Mouse (Mus musculus) ES-E14 (cell line): ENCODE data around the gene Diaph2. TPM values are rescaled to one million over a fixed set of nuclear protein-coding genes. Genes with fewer than 3 reads are reported as not detected.

Source experiments
- DNase-seq: peaks from one replicate; pipeline ENCODE4 v3.0.0-alpha.2; 2013; ENCODE audit warnings: low read depth, low spot score
- H3K27ac ChIP-seq: 2 replicates; pipeline ENCODE4 v1.5.1; 2012; ENCODE audit warnings: low read depth, mild to moderate bottlenecking, low read length, moderate library complexity, mixed read lengths; ENCODE audit not compliant: poor library complexity, insufficient read depth, severe bottlenecking
- H3K36me3 ChIP-seq: 2 replicates; pipeline ENCODE4 v1.6.1; 2012; ENCODE audit warnings: mild to moderate bottlenecking, low read length, moderate library complexity, mixed read lengths; ENCODE audit not compliant: control insufficient read depth, poor library complexity, insufficient read depth, severe bottlenecking
- H3K4me1 ChIP-seq, 2 experiments: fragments of 150-350 bp in 1 of 2; sonication (generic) in 1 of 2; 2 replicates each; pipeline ENCODE4 v1.6.1; 2012; ENCODE audit warnings: low read length in 2 of 2, mild to moderate bottlenecking in 1 of 2, mixed read lengths in 1 of 2; ENCODE audit not compliant: control insufficient read depth in 2 of 2, insufficient read depth in 2 of 2, poor library complexity in 1 of 2
- H3K4me3 ChIP-seq, 2 experiments: fragments of 150-350 bp in 1 of 2; sonication (generic) in 1 of 2; 2 replicates each; pipeline ENCODE4 v1.5.1; 2012; ENCODE audit warnings: low read length in 2 of 2, low read depth in 1 of 2, mild to moderate bottlenecking in 1 of 2, mixed read lengths in 1 of 2; ENCODE audit not compliant: insufficient read depth in 1 of 2, poor library complexity in 1 of 2, severe bottlenecking in 1 of 2
- H3K9ac ChIP-seq: 2 replicates; pipeline ENCODE4 v1.6.1; 2012; ENCODE audit warnings: low read depth, mild to moderate bottlenecking, low read length, mixed read lengths; ENCODE audit not compliant: poor library complexity, insufficient read depth, severe bottlenecking
- H3K9me3 ChIP-seq: fragments of 150-350 bp; sonication (generic); 2 replicates; pipeline ENCODE4 v1.6.1; 2012; ENCODE audit warnings: low read depth, mild to moderate bottlenecking, low read length; ENCODE audit not compliant: control insufficient read depth, insufficient read depth
- CHD2 ChIP-seq: IDR thresholded peaks from 2 replicates; pipeline ENCODE4 v1.6.1; 2014; ENCODE audit warnings: mild to moderate bottlenecking, low read depth, low read length, inconsistent platforms
- HCFC1 ChIP-seq: IDR thresholded peaks from 2 replicates; pipeline ENCODE4 v1.6.1; 2012; ENCODE audit warnings: low read length, inconsistent platforms, borderline replicate concordance; ENCODE audit not compliant: insufficient read depth
- MAFK ChIP-seq: IDR thresholded peaks from 2 replicates; pipeline ENCODE4 v1.6.1; 2014; ENCODE audit warnings: mild to moderate bottlenecking, low read depth, low read length, inconsistent platforms; ENCODE audit not compliant: insufficient read depth
- ZC3H11A ChIP-seq: IDR thresholded peaks from 2 replicates; pipeline ENCODE4 v1.6.1; 2012; ENCODE audit warnings: low read depth, mild to moderate bottlenecking, inconsistent platforms, low read length, borderline replicate concordance
- ZNF384 ChIP-seq: IDR thresholded peaks from 2 replicates; pipeline ENCODE4 v1.6.1; 2012; ENCODE audit warnings: low read depth, low read length, inconsistent platforms
- in situ Hi-C, 2 experiments: fragments of 600-800 bp; cut with MboI; formaldehyde crosslinking; loops; one replicate each; pipeline ENCODE4 v1.15.1; 2025; ENCODE audit warnings: low sequenced_read_pairs in 2 of 2, inconsistent platforms in 1 of 2; ENCODE audit not compliant: unreplicated experiment in 2 of 2
- total RNA-seq: library from RNA; depleted of rRNA; stranded (reverse); fragments of 300-350 nt; gene quantifications from 2 replicates; pipeline ENCODE4 v1.2.3, GENCODE M21; 2012

Diaph2 gene
- total RNA-seq, 1 experiment, result 5.8 TPM

- Histone ChIP-seq H3K4me1 (no peaks in the 10 kb centered on the region), H3K36me3 (no peaks in the 10 kb centered on the region), H3K4me3 (no peak overlapping the region), H3K9me3 (no peaks in the 10 kb centered on the region), H3K27ac (no peak overlapping the region), H3K9ac (no peak overlapping the region)
- TF ChIP-seq CHD2 (no peak), MAFK (no peak), ZNF384 (no peak), HCFC1 (no peak), ZC3H11A (no peak)
- DNase-seq, result no peak
- in situ Hi-C loops, result no loop called here
Observed at GRCm38 (mm10) chrX:129766811-129767210, 17.3 kb downstream of the Diaph2 start.

DNA sequence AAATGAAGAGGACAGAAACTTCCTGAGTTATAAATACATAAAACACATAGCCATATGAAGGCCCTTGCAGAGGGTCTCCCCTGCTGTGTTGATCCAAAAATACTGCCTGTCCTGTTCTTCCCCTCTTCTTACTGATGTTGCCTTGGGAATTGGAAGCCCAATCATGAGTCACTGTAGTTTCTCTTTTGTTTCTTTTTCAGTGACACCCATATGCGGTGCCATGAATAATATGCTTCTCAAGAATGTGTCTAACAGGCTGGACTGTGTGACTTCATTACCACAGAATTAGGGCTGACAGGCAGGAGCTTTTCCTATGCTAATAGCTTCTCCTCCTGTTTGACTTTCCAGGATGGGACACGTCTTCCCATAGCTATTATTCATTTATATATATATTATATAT, 21.1 kb downstream of the Diaph2 start:
- in situ Hi-C loops, result no loop called here
- Histone ChIP-seq H3K4me1 (peaks cover 0 to 6% of the 10 kb centered on the region in 2 experiments; a peak in 1 of 4 replicates), H3K27ac (no peak overlapping the region), H3K9ac (no peak overlapping the region), H3K9me3 (no peaks in the 10 kb centered on the region), H3K4me3 (no peak overlapping the region), H3K36me3 (no peaks in the 10 kb centered on the region)
- no peak for DNase-seq
- TF ChIP-seq ZNF384 (no peak), ZC3H11A (no peak), MAFK (no peak), HCFC1 (no peak), CHD2 (no peak)

- H3K9me3 ChIP-seq, result no peaks in the 10 kb centered on the region
- in situ Hi-C loops, result no loop called here
Observed at GRCm38 (mm10) chrX:129773556-129774255, 24.2 kb downstream of the Diaph2 start.

DNA sequence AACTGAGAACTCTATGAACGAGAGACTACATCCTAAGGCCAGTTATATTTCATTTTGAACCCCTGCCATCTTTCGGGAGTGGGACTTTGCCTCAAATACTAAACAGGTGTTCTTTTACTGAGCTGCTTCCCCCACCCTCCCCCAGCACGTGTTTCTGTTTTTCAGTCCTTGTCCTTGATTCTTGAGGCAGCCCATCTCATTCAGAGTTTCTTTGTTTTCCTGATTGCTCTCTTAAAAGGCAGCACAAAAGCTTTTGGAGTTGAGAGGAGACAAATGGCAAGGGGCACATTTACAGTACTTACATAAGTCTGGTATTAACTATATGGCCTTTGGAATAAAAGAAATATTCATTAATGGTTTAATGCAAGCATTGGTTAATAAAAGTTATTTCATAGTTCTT, 24.9 kb downstream of the Diaph2 start:
- in situ Hi-C loops, result no loop called here
- no peak overlapping the region for H3K27ac ChIP-seq
- H3K36me3 ChIP-seq, result no peaks in the 10 kb centered on the region
- TF ChIP-seq ZNF384 (no peak), CHD2 (no peak), MAFK (no peak), HCFC1 (no peak), ZC3H11A (no peak)
- H3K9me3 ChIP-seq, result no peaks in the 10 kb centered on the region
- DNase-seq, result peak; percentile 44
- H3K9ac ChIP-seq, result no peak overlapping the region
- H3K4me1 ChIP-seq, result peaks cover 0 to 6% of the 10 kb centered on the region in 2 experiments; a peak in 1 of 4 replicates
- no peak overlapping the region for H3K4me3 ChIP-seq

More at GRCm38 (mm10) chrX:129773556-129774255, 24.2 kb downstream of the Diaph2 start:
- DNase-seq, result no peak
- TF ChIP-seq MAFK (no peak), ZC3H11A (no peak), HCFC1 (no peak), CHD2 (no peak), ZNF384 (no peak)
- no peak overlapping the region for H3K27ac ChIP-seq
- H3K9ac ChIP-seq, result no peak overlapping the region
- H3K36me3 ChIP-seq, result no peaks in the 10 kb centered on the region
- peaks cover 0 to 6% of the 10 kb centered on the region in 2 experiments; a peak in 1 of 4 replicates for H3K4me1 ChIP-seq
- H3K4me3 ChIP-seq, result peak overlapping the region in 1 of 2 experiments; percentile 26; a peak in 1 of 4 replicates
